Mouse (Mus musculus): ENCODE results near the gene Inhba.

Inhba gene

DNA sequence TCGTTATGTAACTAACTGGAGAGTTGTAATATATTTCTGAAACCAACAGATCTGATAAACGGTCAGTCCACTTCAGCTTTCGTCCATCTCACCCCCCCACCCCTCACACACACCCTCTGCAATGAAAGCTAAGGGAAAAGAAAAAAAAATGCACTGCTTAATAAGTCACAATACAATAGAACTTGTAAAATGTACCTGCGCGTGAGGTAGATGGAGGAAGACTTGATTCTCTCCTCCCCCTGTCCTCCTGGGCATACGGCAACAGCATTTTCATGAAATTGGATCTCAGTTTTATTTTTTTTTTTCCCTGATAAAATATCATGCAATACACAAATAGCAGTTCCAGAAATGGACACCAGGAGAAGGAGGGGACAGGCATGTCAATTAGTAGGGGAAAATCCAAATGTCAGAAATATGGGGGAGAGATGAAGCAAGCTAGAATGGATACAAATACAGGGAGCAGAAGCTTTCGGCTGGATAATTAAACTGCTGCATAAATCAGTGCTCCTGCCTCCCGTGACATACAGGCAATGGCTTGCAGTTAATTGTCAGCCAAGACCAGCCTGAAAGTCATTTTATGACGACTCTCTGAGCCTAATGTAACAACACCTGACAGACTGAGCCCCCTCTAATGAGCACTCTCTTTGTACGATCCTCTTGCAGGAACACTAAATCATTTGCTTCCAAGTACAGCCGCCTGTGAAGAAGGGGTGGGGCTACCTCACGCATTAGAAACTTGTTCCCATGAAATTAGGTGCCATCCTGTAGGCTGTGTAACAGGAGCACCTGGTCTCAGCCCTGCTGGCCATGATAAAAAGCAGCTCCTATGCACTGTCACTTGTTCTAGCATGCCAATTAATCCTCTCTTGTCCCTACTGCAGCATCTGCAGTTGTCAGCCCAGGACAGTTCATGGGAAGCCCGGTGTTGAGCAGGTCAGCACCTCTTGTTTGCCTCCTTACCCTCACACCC lies 11.7 kb downstream of the Inhba start:
- no peak for DNase-seq (ENCODE audit: low read depth, low spot score)

DNA sequence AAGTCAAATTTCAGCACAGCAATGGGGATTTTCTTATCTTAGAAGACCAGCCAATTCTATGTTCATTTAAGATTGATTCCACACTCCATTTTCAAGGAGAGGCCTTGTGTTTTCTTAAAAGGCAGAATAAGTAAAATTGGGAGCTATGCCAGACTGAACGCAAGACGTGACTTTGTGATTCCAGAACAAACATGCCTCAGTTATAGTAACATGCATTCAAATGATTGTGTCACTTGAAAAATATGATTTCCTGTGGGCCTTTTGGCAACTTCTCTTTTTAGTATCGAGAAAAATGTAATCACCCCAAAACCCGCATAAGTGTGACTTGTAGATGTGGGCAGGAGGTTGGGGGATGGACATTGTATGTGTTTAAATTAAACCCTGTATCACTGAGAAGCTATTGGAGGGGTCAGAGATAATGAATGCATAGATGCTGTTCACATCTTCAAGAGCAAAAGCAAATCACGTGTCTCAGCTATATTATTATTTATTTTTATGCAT lies 19.0 kb downstream of the Inhba start:
- DNase-seq (ENCODE audit: low read depth, low spot score): no peak

DNA sequence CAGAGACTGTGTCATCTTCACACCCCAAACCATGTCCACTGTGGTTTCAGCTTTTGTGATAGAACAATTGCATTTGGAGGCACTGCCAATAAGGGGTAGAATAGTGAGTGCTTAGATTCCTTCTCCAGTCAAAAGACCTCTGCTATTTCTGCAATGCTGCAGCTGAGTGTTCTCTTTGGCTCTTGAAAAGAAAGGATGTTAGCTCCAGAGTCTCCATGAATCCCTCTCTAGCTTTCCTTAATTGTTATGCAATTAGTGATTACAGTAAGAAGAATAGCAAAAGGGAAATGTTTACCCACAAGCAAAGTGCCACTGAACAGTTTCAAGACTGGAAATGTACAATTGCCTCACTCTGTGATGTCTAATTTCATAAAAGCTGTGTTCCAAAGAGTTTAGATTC lies 20.8 kb downstream of the Inhba start:
- DNase-seq (ENCODE audit: low read depth, low spot score): no peak

- no peak for DNase-seq (ENCODE audit: low read depth, low spot score)
Observed at GRCm38 (mm10) chr13:16032935-16033592, 21.4 kb downstream of the Inhba start.

DNA sequence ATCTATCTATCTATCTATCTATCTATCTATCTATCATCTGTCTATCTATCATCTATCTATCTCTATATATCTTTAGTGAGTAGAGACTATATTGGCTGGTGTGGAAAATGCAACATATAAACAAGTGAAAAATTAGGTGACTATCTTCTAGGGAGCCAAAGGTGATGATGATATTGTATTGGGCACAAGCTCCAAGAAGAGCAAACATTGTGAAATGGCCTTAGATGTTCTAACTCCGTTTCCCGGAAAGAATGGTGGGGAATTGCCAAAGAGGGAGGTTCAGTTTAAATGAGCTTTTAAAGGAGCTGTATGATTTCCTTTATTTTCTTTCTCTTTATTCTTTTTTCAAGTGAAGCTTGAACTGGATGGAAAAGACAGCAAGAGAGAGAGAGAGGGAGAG lies 57.4 kb downstream of the Inhba start:
- no peak for DNase-seq (ENCODE audit: low read depth, low spot score)

- DNase-seq (ENCODE audit: low read depth, low spot score): no peak
Observed at GRCm38 (mm10) chr13:16077276-16077675, 65.6 kb downstream of the Inhba start.

DNA sequence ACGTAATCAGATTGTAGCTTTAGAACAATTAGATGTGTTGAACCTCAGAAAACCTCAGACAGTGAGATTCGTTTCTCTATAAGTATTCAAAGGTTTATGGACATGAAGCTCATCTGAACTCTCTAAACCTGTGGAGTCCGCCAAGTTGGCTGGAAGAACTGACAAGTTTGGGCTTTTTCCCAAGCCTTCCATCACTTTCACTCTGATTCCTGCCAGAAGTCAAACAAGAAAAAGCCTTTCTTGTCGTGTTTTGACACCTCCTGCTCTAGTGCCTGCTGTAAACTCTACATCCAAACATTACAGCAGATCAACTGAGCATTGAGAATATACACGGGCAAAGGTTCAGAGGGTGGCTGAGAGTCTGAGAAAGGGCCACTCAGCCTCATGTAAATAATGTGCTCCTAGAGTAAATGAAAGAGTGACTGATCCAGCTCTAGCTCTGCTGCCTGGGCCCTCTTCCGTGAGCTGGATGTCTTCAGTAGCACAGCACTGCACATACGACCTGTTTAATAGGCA lies 66.6 kb downstream of the Inhba start:
- no peak for DNase-seq (ENCODE audit: low read depth, low spot score)

DNA sequence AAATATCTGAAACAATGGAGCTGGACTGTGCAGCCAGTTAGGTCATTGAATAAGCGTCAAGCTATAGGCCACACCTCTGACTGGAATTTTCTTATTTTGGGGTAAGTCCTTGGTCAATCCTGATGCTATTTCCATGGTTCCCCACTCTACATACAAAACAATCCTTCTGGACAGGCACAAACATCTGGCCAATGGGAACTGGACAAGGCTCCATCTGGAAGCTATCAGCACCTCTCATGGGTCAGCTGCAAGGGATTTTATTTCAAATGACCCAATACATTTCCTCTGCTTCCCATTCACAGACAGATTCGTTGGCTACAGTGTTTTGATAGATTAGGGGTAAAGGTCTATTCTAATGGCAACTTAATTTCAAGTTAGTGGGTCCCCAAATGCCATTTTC lies 68.6 kb downstream of the Inhba start:
- DNase-seq (ENCODE audit: low read depth, low spot score): no peak

Data from c-Kit-negative CD71-positive TER-119-positive erythroid progenitor cells, embryonic 14.5 days (primary cell).